Comparison of ENCODE assay signal across 9 mouse cellular contexts in genomic region chr1:133159128-133159564, GRCm38 (mm10). TPM values are rescaled to one million over a fixed set of nuclear protein-coding genes. Genes with fewer than 3 reads are reported as not detected.
DNase-seq lines count a peak whose midpoint lies in the region; ATAC-seq lines count a peak whose summit lies in the region.
"Had no signal": no experiment of that assay in that cellular context is flagged by ENCODE, and none has a peak within 500 bp of the region (broad histone marks: within the 10 kb centered on the region; RNA-seq: fewer than 3 reads in every experiment).

No protein-coding gene starts in this region.

- ATAC-seq in common myeloid progenitor, adult 5-6 weeks (replicated peaks; ENCODE audit: low read depth, poor library complexity, severe bottlenecking): peak; percentile 88
- no peak for ATAC-seq in intestine, embryonic 16.5 days

- whole genome bisulfite sequencing in intestine, embryonic 16.5 days: 39% methylated on average over 7 of the region's 7 CpGs

- peak overlapping the region; percentile 20; the same call in 1 of the 2 replicates for H3K4me2 ChIP-seq in intestine, embryonic 16.5 days (ENCODE audit: low read depth, low read length)
- H3K4me2 ChIP-seq: neural tube, embryonic 12.5 days had no signal

- H3K4me3 ChIP-seq in intestine, embryonic 16.5 days (ENCODE audit: low read length): no peak overlapping the region
- peak overlapping the region; percentile 42 for H3K4me3 ChIP-seq in megakaryocyte, embryonic 14.5 days (replicated peaks)
- H3K4me3 ChIP-seq: neural tube, embryonic 12.5 days had no signal

- no peaks in the 10 kb centered on the region for H3K9me3 ChIP-seq in intestine, embryonic 16.5 days (ENCODE audit: control insufficient read depth, low read length)
- no peaks in the 10 kb centered on the region for H3K9me3 ChIP-seq in megakaryocyte, embryonic 14.5 days
- H3K9me3 ChIP-seq: neural tube, embryonic 12.5 days had no signal

- H3K4me1 ChIP-seq in intestine, embryonic 16.5 days (ENCODE audit: control insufficient read depth, insufficient read depth, low read length): peaks cover 16% of the 10 kb centered on the region
- H3K4me1 ChIP-seq in megakaryocyte, embryonic 14.5 days: peaks cover 27% of the 10 kb centered on the region

- peak; percentile 42 to 48 for DNase-seq in heart, adult 18-20 months
- DNase-seq in heart, adult 11 months: no peak
- DNase-seq in CD4-positive helper T cell, adult 2 months (ENCODE audit: low read depth, low spot score): peak; percentile 63
- peak; percentile 65 to 69 for DNase-seq in thymus, postnatal 10 days (ENCODE audit: low spot score in 2 of 2)
- no peak for DNase-seq in urinary bladder, postnatal 4 days (ENCODE audit: low spot score in 2 of 2)

- H3K36me3 ChIP-seq in intestine, embryonic 16.5 days (ENCODE audit: control insufficient read depth, insufficient read depth, low read length): no peaks in the 10 kb centered on the region
- H3K36me3 ChIP-seq in megakaryocyte, embryonic 14.5 days (replicated peaks; ENCODE audit: low read length): no peaks in the 10 kb centered on the region
- H3K36me3 ChIP-seq: neural tube, embryonic 12.5 days had no signal

- no peak overlapping the region for H3K9ac ChIP-seq in intestine, embryonic 16.5 days (ENCODE audit: low read depth, low read length)
- H3K9ac ChIP-seq: neural tube, embryonic 12.5 days had no signal

- H3K27ac ChIP-seq in intestine, embryonic 16.5 days (ENCODE audit: low read length): peak overlapping the region; percentile 46; the same call in 1 of the 2 replicates
- H3K27ac ChIP-seq: neural tube, embryonic 12.5 days had no signal

- peaks cover 12% of the 10 kb centered on the region; the same call in 1 of the 2 replicates for H3K27me3 ChIP-seq in intestine, embryonic 16.5 days (replicated peaks; ENCODE audit: control insufficient read depth, insufficient read depth, low read length)
- peaks cover 84% of the 10 kb centered on the region for H3K27me3 ChIP-seq in megakaryocyte, embryonic 14.5 days (replicated peaks)

RNA-seq across cellular contexts. Expression of gene Plekha6, which starts 4.9 kb away (rescaled TPM):
- total RNA-seq in heart, adult 18-20 months (2021): 10 to 100 TPM; 40.5 to 47.7 TPM
- 2.3 and 3.1 TPM in 2 replicates for total RNA-seq in common myeloid progenitor, adult 5-6 weeks (2017)
- polyA plus RNA-seq in intestine, embryonic 16.5 days (2015; fragmentation: Nextera tagmentation; extraction: Ambion mirVana): 10.6 and 11.0 TPM in 2 replicates
- polyA plus RNA-seq in megakaryocyte, embryonic 14.5 days (2012; ENCODE audit: insufficient read depth, low replicate concordance): 0.57 TPM in 1 of 2 replicates, not detected in the other

RNA-seq across cellular contexts. Expression of gene Ppp1r15b, which starts 28.2 kb away (rescaled TPM):
- 10 to 100 TPM; 21.6 to 23.1 TPM for total RNA-seq in heart, adult 18-20 months (2021)
- total RNA-seq in common myeloid progenitor, adult 5-6 weeks (2017): 77.3 and 105 TPM in 2 replicates
- polyA plus RNA-seq in intestine, embryonic 16.5 days (2015; fragmentation: Nextera tagmentation; extraction: Ambion mirVana): 48.0 and 53.7 TPM in 2 replicates
- 6.7 and 8.7 TPM in 2 replicates for polyA plus RNA-seq in megakaryocyte, embryonic 14.5 days (2012; ENCODE audit: insufficient read depth, low replicate concordance)

Comparison
In these comparisons a context has a peak if more than half of its experiments do, and no peak if none do; other contexts are left out.
1. DNase-seq: peak in heart, adult 18-20 months (2 of 2), CD4-positive helper T cell, adult 2 months (single experiment) and thymus, postnatal 10 days (2 of 2); none in heart, adult 11 months (single experiment) and urinary bladder, postnatal 4 days (0 of 2).
2. RNA of gene Plekha6, which starts 4.9 kb away (total RNA-seq): 40.5 to 47.7 TPM in heart, adult 18-20 months; 2.3 to 3.1 TPM in common myeloid progenitor, adult 5-6 weeks; every median in the first group is over 10 times any median in the second.